ENCODE assay signal across 31 mouse cellular contexts in genomic region chr7:112371387-112371786, GRCm38 (mm10).
"Had no signal": no experiment of that assay in that cellular context is flagged by ENCODE, and none has a peak within 500 bp of the region (broad histone marks: within the 10 kb centered on the region; RNA-seq: fewer than 3 reads in every experiment).

No protein-coding gene starts in this region.

- DNase-seq: left cerebral cortex, postnatal 4 days; liver; liver, embryonic 13.5 days; liver, postnatal 0 days; lung, adult 18-20 months; lung, adult 2 months; lung, embryonic 14.5 days; lung, postnatal 10 days; lung, postnatal 14 days; lung, postnatal 36 days; lung, postnatal 4 days; midbrain, embryonic 14.5 days had no signal

- H3K27me3 ChIP-seq: limb, embryonic 12.5 days; limb, embryonic 13.5 days; liver, embryonic 12.5 days; liver, embryonic 13.5 days; liver, embryonic 15.5 days; lung, embryonic 15.5 days; midbrain, embryonic 12.5 days; midbrain, embryonic 15.5 days; neural tube, embryonic 12.5 days had no signal

- H3K36me3 ChIP-seq: limb, embryonic 10.5 days; limb, embryonic 12.5 days; limb, embryonic 13.5 days; limb, embryonic 15.5 days; liver, embryonic 12.5 days; liver, embryonic 13.5 days; liver, embryonic 15.5 days; lung, embryonic 15.5 days; midbrain, embryonic 10.5 days; midbrain, embryonic 12.5 days; midbrain, embryonic 15.5 days; neural tube, embryonic 12.5 days had no signal

- H3K4me2 ChIP-seq: limb, embryonic 12.5 days; limb, embryonic 13.5 days; limb, embryonic 15.5 days; liver, embryonic 11.5 days; liver, embryonic 12.5 days; liver, embryonic 13.5 days; liver, embryonic 15.5 days; lung, embryonic 14.5 days; lung, embryonic 15.5 days; midbrain, embryonic 11.5 days; midbrain, embryonic 12.5 days; midbrain, embryonic 15.5 days; neural tube, embryonic 12.5 days had no signal

- H3K27ac ChIP-seq: limb, embryonic 10.5 days; limb, embryonic 12.5 days; limb, embryonic 13.5 days; limb, embryonic 15.5 days; liver, embryonic 12.5 days; liver, embryonic 13.5 days; liver, embryonic 14.5 days; liver, embryonic 15.5 days; lung, embryonic 15.5 days; macrophage; midbrain, embryonic 10.5 days; midbrain, embryonic 12.5 days; midbrain, embryonic 15.5 days; neural tube, embryonic 12.5 days had no signal

- H3K4me3 ChIP-seq: limb, embryonic 10.5 days; limb, embryonic 12.5 days; limb, embryonic 13.5 days; limb, embryonic 15.5 days; liver, embryonic 12.5 days; liver, embryonic 13.5 days; liver, embryonic 15.5 days; lung, embryonic 15.5 days; megakaryocyte, embryonic 14.5 days; midbrain, embryonic 10.5 days; midbrain, embryonic 12.5 days; midbrain, embryonic 15.5 days; myocyte; neural tube, embryonic 12.5 days had no signal

- H3K4me1 ChIP-seq: liver, embryonic 12.5 days; midbrain, embryonic 10.5 days; midbrain, embryonic 12.5 days; midbrain, embryonic 15.5 days; neural tube, embryonic 12.5 days had no signal

- ATAC-seq: liver, embryonic 12.5 days; liver, postnatal 0 days; lung, postnatal 0 days; midbrain, embryonic 15.5 days; midbrain, embryonic 16.5 days had no signal

- H3K9me3 ChIP-seq: limb, embryonic 10.5 days; limb, embryonic 12.5 days; limb, embryonic 13.5 days; limb, embryonic 15.5 days; liver, embryonic 12.5 days; liver, embryonic 13.5 days; liver, embryonic 15.5 days; lung, embryonic 15.5 days; midbrain, embryonic 10.5 days; midbrain, embryonic 12.5 days; midbrain, embryonic 15.5 days; neural tube, embryonic 12.5 days had no signal

- H3K9ac ChIP-seq: limb, embryonic 12.5 days; limb, embryonic 13.5 days; limb, embryonic 15.5 days; liver, embryonic 12.5 days; liver, embryonic 13.5 days; liver, embryonic 14.5 days; liver, embryonic 15.5 days; liver, postnatal 0 days; lung, embryonic 14.5 days; lung, embryonic 15.5 days; midbrain, embryonic 12.5 days; midbrain, embryonic 15.5 days; neural tube, embryonic 12.5 days had no signal
